Mouse (Mus musculus) limb, embryonic 12.5 days (tissue): ENCODE measurements around the gene Serpina3g. TPM values are rescaled to one million over a fixed set of nuclear protein-coding genes. Genes with fewer than 3 reads are reported as not detected.
"Not testable (repeated sequence)": the region's sequence is repeated elsewhere in the genome, so short reads cannot be mapped to it uniquely, and the experiment has no call there.

ENCODE experiments used
- ATAC-seq: fragments of 200-750 bp; cut with Nextera tagmentation; 2 replicates; pipeline ENCODE4 v1.8.0; 2017; ENCODE audit warnings: low read depth, moderate TSS enrichment; ENCODE audit not compliant: insufficient number of reproducible peaks, insufficient read depth, low FRiP score, low TSS enrichment
- H3K27ac ChIP-seq: fragments of 300-500 bp; sonication (generic); 2 replicates; pipeline ENCODE4 v1.5.1; 2016; ENCODE audit warnings: mild to moderate bottlenecking, moderate library complexity
- H3K27me3 ChIP-seq: fragments of 300-500 bp; sonication (generic); 2 replicates; pipeline ENCODE4 v1.6.1; 2016; ENCODE audit warnings: mild to moderate bottlenecking, moderate library complexity
- H3K36me3 ChIP-seq: fragments of 300-500 bp; sonication (generic); 2 replicates; pipeline ENCODE4 v1.6.1; 2016; ENCODE audit warnings: mild to moderate bottlenecking, moderate library complexity
- H3K4me1 ChIP-seq: fragments of 300-500 bp; sonication (generic); replicated peaks from 2 replicates; pipeline ENCODE4 v1.6.1; 2016
- H3K4me2 ChIP-seq: fragments of 300-500 bp; sonication (generic); 2 replicates; pipeline ENCODE4 v1.6.1; 2016; ENCODE audit warnings: mild to moderate bottlenecking, moderate library complexity
- H3K4me3 ChIP-seq: fragments of 300-500 bp; sonication (generic); replicated peaks from 2 replicates; pipeline ENCODE4 v1.5.1; 2016; ENCODE audit warnings: mild to moderate bottlenecking
- H3K9ac ChIP-seq: fragments of 300-500 bp; sonication (generic); replicated peaks from 2 replicates; pipeline ENCODE4 v1.6.1; 2016; ENCODE audit warnings: mild to moderate bottlenecking, moderate library complexity
- H3K9me3 ChIP-seq: fragments of 300-500 bp; sonication (generic); 2 replicates; pipeline ENCODE4 v1.6.1; 2016; ENCODE audit warnings: mild to moderate bottlenecking, moderate library complexity
- WGBS: fragments of 180-500 bp; shearing (Covaris S2); methylation state at CpG from one replicate; pipeline ENCODE4 v1.1.7; 2016; 5-methylcytosine and 5-hydroxymethylcytosine counted together
- polyA plus RNA-seq: library from polyadenylated mRNA; unstranded; fragments of >200 nt; fragmentation: Nextera tagmentation; extraction: Ambion mirVana; gene quantifications from 2 replicates; pipeline ENCODE4 v1.2.1, GENCODE M21; 2016

The Serpina3g gene
- polyA plus RNA-seq, 1 experiment from 2014 or later = 0.26 TPM

- Histone ChIP-seq H3K9ac (no peak overlapping the region), H3K4me3 (no peak overlapping the region), H3K27me3 (no peaks in the 10 kb centered on the region), H3K4me1 (no peaks in the 10 kb centered on the region), H3K9me3 (no peaks in the 10 kb centered on the region), H3K36me3 (no peaks in the 10 kb centered on the region), H3K27ac (no peak overlapping the region), H3K4me2 (no peak overlapping the region)
- 71% methylated on average over 2 of the region's 2 CpGs for whole genome bisulfite sequencing
- ATAC-seq = no peak
Measured at GRCm38 (mm10) chr12:104230762-104231161, 5.3 kb upstream of the Serpina3g start.

- not testable (repeated sequence) for H3K4me1 ChIP-seq, H3K36me3 ChIP-seq, H3K27ac ChIP-seq, ATAC-seq, H3K9me3 ChIP-seq, H3K4me2 ChIP-seq, H3K4me3 ChIP-seq, H3K9ac ChIP-seq, H3K27me3 ChIP-seq
- WGBS = 86% methylated on average over 1 of the region's 1 CpGs
Measured at GRCm38 (mm10) chr12:104238048-104238447, 2.0 kb downstream of the Serpina3g start.

DNA sequence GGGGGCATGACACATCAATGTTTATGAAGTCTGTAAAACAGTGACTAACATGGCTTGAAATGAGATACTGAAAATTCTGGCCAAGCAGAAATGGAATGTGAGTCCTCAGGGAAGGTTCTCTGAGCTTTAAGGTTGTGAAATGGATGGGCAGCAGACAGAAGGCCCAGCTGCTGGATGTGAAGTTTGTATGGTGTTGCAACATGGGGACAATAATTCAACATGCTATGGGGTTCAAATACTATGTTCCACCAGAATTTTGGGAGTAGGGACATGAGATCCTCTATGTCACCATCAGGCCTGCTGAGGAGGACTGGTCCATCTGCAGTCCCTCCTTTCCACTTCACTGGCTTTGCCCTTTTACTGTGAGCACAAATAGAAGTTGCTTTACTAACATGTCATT, 7.3 kb downstream of the Serpina3g start:
- H3K4me1 ChIP-seq = no peaks in the 10 kb centered on the region
- no peak overlapping the region for H3K4me3 ChIP-seq
- H3K27ac ChIP-seq = no peak overlapping the region
- no peak overlapping the region for H3K4me2 ChIP-seq
- no peaks in the 10 kb centered on the region for H3K9me3 ChIP-seq
- H3K27me3 ChIP-seq = no peaks in the 10 kb centered on the region
- H3K36me3 ChIP-seq = no peaks in the 10 kb centered on the region
- ATAC-seq = no peak
- H3K9ac ChIP-seq = no peak overlapping the region

DNA sequence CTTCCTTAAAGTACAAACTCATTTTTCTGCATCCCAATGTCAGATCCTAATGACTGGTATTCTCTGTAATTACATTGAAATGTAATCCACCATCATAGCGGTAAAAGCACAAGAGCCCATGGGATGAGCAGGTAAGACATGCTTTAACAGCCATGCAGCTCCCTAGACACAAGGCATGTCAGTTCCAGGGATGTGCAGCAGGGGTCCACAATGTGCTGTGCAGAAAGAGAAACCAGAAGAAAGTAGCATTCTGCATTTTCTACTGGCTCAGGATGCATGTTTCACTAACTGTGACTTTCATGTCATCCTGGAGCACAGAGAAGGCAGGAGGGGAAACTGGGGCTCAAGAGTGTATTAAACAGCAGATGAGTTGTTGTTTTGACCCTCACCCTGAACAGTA, 9.0 kb downstream of the Serpina3g start:
- 77% methylated on average over 1 of the region's 1 CpGs for WGBS
- no peak overlapping the region for H3K4me2 ChIP-seq

GRCm38 (mm10) chr12:104245595-104245994, 9.6 kb downstream of the Serpina3g start:
- ATAC-seq = no peak
- no peak overlapping the region for H3K4me2 ChIP-seq
- no peaks in the 10 kb centered on the region for H3K36me3 ChIP-seq
- no peak overlapping the region for H3K27ac ChIP-seq
- no peak overlapping the region for H3K9ac ChIP-seq
- H3K9me3 ChIP-seq = no peaks in the 10 kb centered on the region
- no peak overlapping the region for H3K4me3 ChIP-seq
- H3K4me1 ChIP-seq = no peaks in the 10 kb centered on the region
- WGBS = 77% methylated on average over 3 of the region's 3 CpGs
- H3K27me3 ChIP-seq = no peaks in the 10 kb centered on the region

More for the DNA sequence above, 9.0 kb downstream of the Serpina3g start:
- no peaks in the 10 kb centered on the region for H3K27me3 ChIP-seq
- no peaks in the 10 kb centered on the region for H3K36me3 ChIP-seq
- H3K27ac ChIP-seq = no peak overlapping the region
- no peaks in the 10 kb centered on the region for H3K4me1 ChIP-seq
- no peak overlapping the region for H3K9ac ChIP-seq
- no peak overlapping the region for H3K4me3 ChIP-seq
- no peak for ATAC-seq
- no peaks in the 10 kb centered on the region for H3K9me3 ChIP-seq

DNA sequence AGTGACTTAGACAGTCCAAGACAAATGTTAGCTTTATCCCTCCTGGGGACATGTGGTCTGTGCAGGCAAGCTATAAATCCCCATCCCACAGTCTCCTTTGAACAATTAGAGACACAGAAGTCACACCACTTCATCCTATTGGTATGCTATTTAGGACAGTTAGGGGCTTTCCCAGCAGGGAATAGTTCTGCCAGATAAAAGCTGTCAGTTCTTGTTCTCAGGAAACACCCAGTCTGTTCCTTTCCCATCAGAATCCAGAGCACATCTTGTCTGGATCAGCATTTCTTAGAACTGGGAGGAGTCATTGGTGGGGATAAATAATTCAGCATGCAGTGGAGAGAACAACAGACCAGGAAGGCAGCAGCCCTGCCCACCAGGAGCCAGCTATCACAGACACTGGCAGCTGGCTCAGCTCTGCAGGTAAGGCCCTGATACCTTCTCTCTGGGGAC, 11.5 kb downstream of the Serpina3g start:
- Histone ChIP-seq H3K27ac (no peak overlapping the region), H3K4me3 (no peak overlapping the region), H3K9me3 (no peaks in the 10 kb centered on the region), H3K9ac (no peak overlapping the region), H3K36me3 (no peaks in the 10 kb centered on the region), H3K4me2 (no peak overlapping the region), H3K27me3 (no peaks in the 10 kb centered on the region), H3K4me1 (no peaks in the 10 kb centered on the region)
- peak; percentile 56; the same call in 1 of the 2 replicates for ATAC-seq

- Histone ChIP-seq H3K4me1 (no peaks in the 10 kb centered on the region), H3K36me3 (no peaks in the 10 kb centered on the region), H3K27ac (no peak overlapping the region), H3K9me3 (no peaks in the 10 kb centered on the region), H3K4me2 (no peak overlapping the region), H3K9ac (no peak overlapping the region), H3K4me3 (no peak overlapping the region), H3K27me3 (no peaks in the 10 kb centered on the region)
- 68% methylated on average over 3 of the region's 3 CpGs for WGBS
- no peak for ATAC-seq
Measured at GRCm38 (mm10) chr12:104248231-104248630, 12.2 kb downstream of the Serpina3g start.

DNA sequence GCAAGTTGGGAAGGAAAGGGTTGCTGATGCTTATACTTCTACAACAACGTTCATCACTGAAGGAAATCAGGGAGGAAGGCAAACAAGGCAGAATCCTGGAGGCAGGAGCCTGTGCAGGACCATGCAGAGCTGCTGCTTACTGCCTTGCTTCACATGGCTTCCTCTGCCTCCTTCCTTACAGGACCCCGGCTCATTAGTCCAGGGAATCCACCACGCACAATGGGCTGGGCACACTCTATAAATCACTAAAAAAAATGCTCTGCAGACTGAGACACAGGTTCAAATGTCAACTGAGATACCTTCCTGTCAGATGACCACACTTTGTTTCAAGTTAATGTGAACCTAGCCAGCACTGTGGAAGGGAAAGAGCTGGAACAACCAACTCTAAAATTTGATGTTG, 25.0 kb downstream of the Serpina3g start:
- no peaks in the 10 kb centered on the region for H3K36me3 ChIP-seq
- H3K4me2 ChIP-seq = no peak overlapping the region
- no peak overlapping the region for H3K27ac ChIP-seq
- H3K27me3 ChIP-seq = no peaks in the 10 kb centered on the region
- H3K4me3 ChIP-seq = no peak overlapping the region
- H3K4me1 ChIP-seq = peaks cover 8% of the 10 kb centered on the region; the same call in 1 of the 2 replicates
- no peaks in the 10 kb centered on the region for H3K9me3 ChIP-seq
- 32% methylated on average over 3 of the region's 3 CpGs for WGBS
- no peak overlapping the region for H3K9ac ChIP-seq
- ATAC-seq = no peak

- ATAC-seq = peak; percentile 26; the same call in 1 of the 2 replicates
- no peaks in the 10 kb centered on the region for H3K9me3 ChIP-seq
Measured at GRCm38 (mm10) chr12:104262863-104263262, 26.8 kb downstream of the Serpina3g start, which contains the start of gene Serpina3i. TSS of gene Serpina3i (plus strand) at chr12:104263122.

GRCm38 (mm10) chr12:104266374-104266773, 30.3 kb downstream of the Serpina3g start:
- H3K27ac ChIP-seq = no peak overlapping the region
- H3K4me3 ChIP-seq = no peak overlapping the region
- no peak for ATAC-seq
- H3K4me2 ChIP-seq = no peak overlapping the region
- no peak overlapping the region for H3K9ac ChIP-seq
- H3K4me1 ChIP-seq = peaks cover 8% of the 10 kb centered on the region; the same call in 1 of the 2 replicates
- 73% methylated on average over 3 of the region's 3 CpGs for WGBS
- H3K27me3 ChIP-seq = no peaks in the 10 kb centered on the region
- H3K9me3 ChIP-seq = no peaks in the 10 kb centered on the region
- no peaks in the 10 kb centered on the region for H3K36me3 ChIP-seq

More at GRCm38 (mm10) chr12:104262863-104263262, 26.8 kb downstream of the Serpina3g start, which contains the start of gene Serpina3i:
- Histone ChIP-seq H3K4me1 (peaks cover 8% of the 10 kb centered on the region; the same call in 1 of the 2 replicates), H3K4me3 (no peak within 1 kb of the TSS), H3K9ac (no peak within 1 kb of the TSS), H3K27ac (no peak within 1 kb of the TSS), H3K4me2 (no peak within 1 kb of the TSS), H3K27me3 (no peaks in the 10 kb centered on the region), H3K36me3 (no peaks in the 10 kb centered on the region)

DNA sequence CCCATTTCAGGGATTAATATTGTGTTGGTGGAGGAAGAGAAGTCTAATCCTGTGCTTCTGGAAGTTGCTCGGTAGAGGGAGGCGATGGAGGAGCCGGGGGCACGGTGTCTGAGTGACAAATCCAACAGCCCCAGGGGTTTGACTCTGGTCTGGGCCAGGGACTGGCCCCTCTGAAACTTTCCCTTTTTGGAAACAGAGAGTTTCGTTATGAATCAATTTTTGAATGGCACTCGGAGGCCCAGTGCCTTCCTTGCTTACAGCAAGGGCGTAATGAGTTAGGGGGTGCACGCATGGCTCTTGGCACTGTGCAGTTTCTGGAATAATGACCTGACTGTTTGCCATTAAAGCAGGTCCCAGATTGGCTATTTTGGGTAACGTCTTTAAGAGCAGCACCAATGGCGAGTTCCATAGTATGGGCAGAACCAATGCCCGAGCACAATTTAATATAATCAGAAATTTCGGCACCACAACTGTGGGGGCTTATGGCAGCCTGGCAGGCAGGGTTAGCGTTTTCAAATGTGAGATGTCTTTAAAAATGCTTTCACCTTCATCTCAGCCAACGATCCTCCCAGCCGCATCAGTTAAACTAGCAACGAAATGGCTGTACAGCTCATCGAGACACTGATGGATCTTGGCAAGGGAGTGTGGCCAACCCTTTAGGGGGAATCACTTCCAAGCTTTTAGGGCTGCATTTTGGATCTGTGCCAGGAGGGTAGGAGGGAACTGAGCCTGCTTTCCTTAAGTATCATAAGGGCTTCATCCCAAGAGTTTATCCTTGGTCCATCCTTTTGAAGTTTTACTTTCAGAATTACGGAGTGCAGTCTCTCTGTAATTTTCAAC, 42.4 kb downstream of the Serpina3g start:
- Histone ChIP-seq H3K9ac (no peak overlapping the region), H3K9me3 (no peaks in the 10 kb centered on the region), H3K27ac (0 out of 2 replicates have a peak overlapping the region, but pooled peaks have one; percentile 7), H3K36me3 (no peaks in the 10 kb centered on the region), H3K4me3 (no peak overlapping the region), H3K4me1 (peaks cover 15% of the 10 kb centered on the region), H3K27me3 (no peaks in the 10 kb centered on the region), H3K4me2 (no peak overlapping the region)
- WGBS = 77% methylated on average over 18 of the region's 18 CpGs
- 0 out of 2 replicates have a peak, but pooled peaks have one; percentile 4 for ATAC-seq
